Mouse (Mus musculus): ENCODE data around the gene Rpl22l1.
"Not testable (repeated sequence)": the region's sequence is repeated elsewhere in the genome, so short reads cannot be mapped to it uniquely, and the experiment has no call there.

Gene Rpl22l1

GRCm38 (mm10) chr3:28805301-28806097 is at the start of gene Rpl22l1:
Gene Rpl22l1, plus strand, starts transcription at chr3:28805436.
- ATAC-seq (ENCODE audit: insufficient number of reproducible peaks, low FRiP score, low TSS enrichment) = peak; percentile 99

GRCm38 (mm10) chr3:28755477-28755876 is 49.8 kb upstream of the Rpl22l1 start:
- no peak for ATAC-seq (ENCODE audit: insufficient number of reproducible peaks, low FRiP score, low TSS enrichment)

GRCm38 (mm10) chr3:28761225-28761789 is 43.9 kb upstream of the Rpl22l1 start:
- ATAC-seq (ENCODE audit: insufficient number of reproducible peaks, low FRiP score, low TSS enrichment) = no peak

GRCm38 (mm10) chr3:28766935-28767334 is 38.3 kb upstream of the Rpl22l1 start:
- no peak for ATAC-seq (ENCODE audit: insufficient number of reproducible peaks, low FRiP score, low TSS enrichment)

GRCm38 (mm10) chr3:28768222-28768621 is 37.0 kb upstream of the Rpl22l1 start:
- no peak for ATAC-seq (ENCODE audit: insufficient number of reproducible peaks, low FRiP score, low TSS enrichment)

- not testable (repeated sequence) for ATAC-seq (ENCODE audit: insufficient number of reproducible peaks, low FRiP score, low TSS enrichment)
Measured at GRCm38 (mm10) chr3:28772919-28773318, 32.3 kb upstream of the Rpl22l1 start.

GRCm38 (mm10) chr3:28775361-28775760 is 29.9 kb upstream of the Rpl22l1 start:
- no peak for ATAC-seq (ENCODE audit: insufficient number of reproducible peaks, low FRiP score, low TSS enrichment)

- ATAC-seq (ENCODE audit: insufficient number of reproducible peaks, low FRiP score, low TSS enrichment) = no peak
Measured at GRCm38 (mm10) chr3:28775958-28776357, 29.3 kb upstream of the Rpl22l1 start.

- ATAC-seq (ENCODE audit: insufficient number of reproducible peaks, low FRiP score, low TSS enrichment) = no peak
Measured at GRCm38 (mm10) chr3:28776491-28776890, 28.7 kb upstream of the Rpl22l1 start.

- ATAC-seq (ENCODE audit: insufficient number of reproducible peaks, low FRiP score, low TSS enrichment) = peak; percentile 27; the same call in 1 of the 2 replicates
Measured at GRCm38 (mm10) chr3:28780511-28780910, 24.7 kb upstream of the Rpl22l1 start.

GRCm38 (mm10) chr3:28780994-28781393 is 24.2 kb upstream of the Rpl22l1 start, which contains the start of gene Eif5a2:
Gene Eif5a2, plus strand, starts transcription at chr3:28781276.
- ATAC-seq (ENCODE audit: insufficient number of reproducible peaks, low FRiP score, low TSS enrichment) = peak; percentile 95

GRCm38 (mm10) chr3:28781422-28781821 is 23.8 kb upstream of the Rpl22l1 start:
- ATAC-seq (ENCODE audit: insufficient number of reproducible peaks, low FRiP score, low TSS enrichment) = no peak; the same call in 1 of the 2 replicates

GRCm38 (mm10) chr3:28781848-28782247 is 23.4 kb upstream of the Rpl22l1 start:
- no peak; the same call in 1 of the 2 replicates for ATAC-seq (ENCODE audit: insufficient number of reproducible peaks, low FRiP score, low TSS enrichment)

GRCm38 (mm10) chr3:28784176-28784575 is 21.1 kb upstream of the Rpl22l1 start:
- no peak for ATAC-seq (ENCODE audit: insufficient number of reproducible peaks, low FRiP score, low TSS enrichment)

- no peak for ATAC-seq (ENCODE audit: insufficient number of reproducible peaks, low FRiP score, low TSS enrichment)
Measured at GRCm38 (mm10) chr3:28794835-28795234, 10.4 kb upstream of the Rpl22l1 start.

- no peak for ATAC-seq (ENCODE audit: insufficient number of reproducible peaks, low FRiP score, low TSS enrichment)
Measured at GRCm38 (mm10) chr3:28808039-28808643, 2.9 kb downstream of the Rpl22l1 start.

- ATAC-seq (ENCODE audit: insufficient number of reproducible peaks, low FRiP score, low TSS enrichment) = no peak
Measured at GRCm38 (mm10) chr3:28811441-28811840, 6.2 kb downstream of the Rpl22l1 start.

- ATAC-seq (ENCODE audit: insufficient number of reproducible peaks, low FRiP score, low TSS enrichment) = peak; percentile 75
Measured at GRCm38 (mm10) chr3:28814361-28814760, 9.1 kb downstream of the Rpl22l1 start.

GRCm38 (mm10) chr3:28816010-28816540 is 10.8 kb downstream of the Rpl22l1 start:
- no peak for ATAC-seq (ENCODE audit: insufficient number of reproducible peaks, low FRiP score, low TSS enrichment)

GRCm38 (mm10) chr3:28826272-28826671 is 21.0 kb downstream of the Rpl22l1 start:
- no peak for ATAC-seq (ENCODE audit: insufficient number of reproducible peaks, low FRiP score, low TSS enrichment)

- ATAC-seq (ENCODE audit: insufficient number of reproducible peaks, low FRiP score, low TSS enrichment) = no peak
Measured at GRCm38 (mm10) chr3:28827605-28828004, 22.4 kb downstream of the Rpl22l1 start.

Measured in cerebellum, adult (tissue).